ENCODE assay signal across 26 mouse cellular contexts in genomic region chr4:70576096-70576495, GRCm38 (mm10).
"Had no signal": no experiment of that assay in that cellular context is flagged by ENCODE, and none has a peak within 500 bp of the region (broad histone marks: within the 10 kb centered on the region; RNA-seq: fewer than 3 reads in every experiment).

No protein-coding gene starts in this region.

- H3K4me3 ChIP-seq: gastrocnemius, adult 2 months; heart, adult 2 months; heart, embryonic 13.5 days; heart, embryonic 15.5 days; intestine, embryonic 15.5 days; layer of hippocampus, adult 2 months; left cerebral cortex, adult 2 months; limb, embryonic 10.5 days; limb, embryonic 12.5 days; liver, embryonic 13.5 days had no signal

- DNase-seq: gastrocnemius, adult 2 months; gastrocnemius, postnatal 10 days; gastrocnemius, postnatal 25 days; heart, adult 11 months; heart, adult 2 months; heart, postnatal 14 days; heart, postnatal 36 days; kidney, adult 18-20 months; kidney, adult 8-10 months; kidney, postnatal 10 days; kidney, postnatal 25 days; kidney, postnatal 4 days; liver; liver, embryonic 13.5 days had no signal

- H3K4me1 ChIP-seq: heart, embryonic 13.5 days; heart, embryonic 15.5 days; intestine, embryonic 15.5 days; limb, embryonic 12.5 days; liver, embryonic 13.5 days had no signal

- ATAC-seq: hindbrain, embryonic 16.5 days; inflammation-experienced regulatory T-cells, adult 6 months; intestine, embryonic 15.5 days; intestine, postnatal 0 days had no signal

- H3K27ac ChIP-seq: gastrocnemius, adult 2 months; heart, adult 2 months; heart, embryonic 13.5 days; heart, embryonic 15.5 days; hindbrain, embryonic 14.5 days; intestine, embryonic 15.5 days; layer of hippocampus, adult 2 months; left cerebral cortex, adult 2 months; limb, embryonic 10.5 days; limb, embryonic 12.5 days; liver, embryonic 13.5 days had no signal

- H3K36me3 ChIP-seq: heart, embryonic 13.5 days; heart, embryonic 15.5 days; intestine, embryonic 15.5 days; limb, embryonic 10.5 days; limb, embryonic 12.5 days; liver, embryonic 13.5 days had no signal

- H3K27me3 ChIP-seq: heart, embryonic 13.5 days; heart, embryonic 15.5 days; intestine, embryonic 15.5 days; limb, embryonic 12.5 days; liver, embryonic 13.5 days had no signal

- H3K9me3 ChIP-seq: heart, embryonic 13.5 days; heart, embryonic 15.5 days; intestine, embryonic 15.5 days; limb, embryonic 10.5 days; limb, embryonic 12.5 days; liver, embryonic 13.5 days had no signal

- H3K4me2 ChIP-seq: heart, embryonic 11.5 days; heart, embryonic 13.5 days; heart, embryonic 15.5 days; hindbrain, embryonic 14.5 days; intestine, embryonic 15.5 days; limb, embryonic 12.5 days; liver, embryonic 13.5 days had no signal

- H3K9ac ChIP-seq: heart, embryonic 13.5 days; heart, embryonic 15.5 days; hindbrain, embryonic 14.5 days; intestine, embryonic 15.5 days; limb, embryonic 12.5 days; liver, embryonic 13.5 days had no signal
